Mouse (Mus musculus) C2C12 (cell line): ENCODE results near the gene Nr2f6. TPM values are rescaled to one million over a fixed set of nuclear protein-coding genes. Genes with fewer than 3 reads are reported as not detected.

Source experiments
- H3K27me3 ChIP-seq: one replicate; pipeline ENCODE4 v1.6.1; 2011; ENCODE audit not compliant: control insufficient read depth, insufficient read depth, insufficient read length
- H3K36me3 ChIP-seq: one replicate; pipeline ENCODE4 v1.6.1; 2011; ENCODE audit not compliant: control insufficient read depth, insufficient read depth
- H3K4me3 ChIP-seq: one replicate; pipeline ENCODE4 v1.5.1; 2011; ENCODE audit warnings: mild to moderate bottlenecking, control low read depth; ENCODE audit not compliant: poor library complexity, insufficient read depth, severe bottlenecking
- H3K79me2 ChIP-seq: one replicate; pipeline ENCODE4 v1.6.1; 2011; ENCODE audit not compliant: control insufficient read depth, insufficient read depth
- H3K79me3 ChIP-seq: one replicate; pipeline ENCODE4 v1.6.1; 2011; ENCODE audit warnings: low read depth, control low read depth
- H3ac ChIP-seq: one replicate; pipeline ENCODE3; 2011; ENCODE audit warnings: low read depth; ENCODE audit not compliant: control insufficient read depth, insufficient read length
- CEBPB ChIP-seq: IDR thresholded peaks from one replicate; pipeline ENCODE4 v1.6.1; 2011; ENCODE audit warnings: low read depth, mild to moderate bottlenecking, control low read depth, moderate library complexity
- CTCF ChIP-seq: IDR thresholded peaks from one replicate; pipeline ENCODE4 v1.5.1; 2011; ENCODE audit not compliant: control insufficient read depth, insufficient read depth, insufficient read length
- FOSL1 ChIP-seq: IDR thresholded peaks from one replicate; pipeline ENCODE4 v1.8.0; 2011; ENCODE audit warnings: mild to moderate bottlenecking, low read length; ENCODE audit not compliant: poor library complexity, insufficient read depth, severe bottlenecking
- MAX ChIP-seq: IDR thresholded peaks from one replicate; pipeline ENCODE4 v1.6.1; 2011; ENCODE audit warnings: mild to moderate bottlenecking, control low read depth
- MYOD1 ChIP-seq: IDR thresholded peaks from one replicate; pipeline ENCODE4 v1.6.1; 2011; ENCODE audit warnings: low read depth; ENCODE audit not compliant: control insufficient read depth, insufficient read length
- MYOG ChIP-seq: IDR thresholded peaks from one replicate; pipeline ENCODE4 v1.6.1; 2011; ENCODE audit not compliant: control insufficient read depth, insufficient read length; ENCODE audit errors: extremely low read depth
- USF1 ChIP-seq: IDR thresholded peaks from one replicate; pipeline ENCODE4 v1.6.1; 2011; ENCODE audit warnings: low read depth, mild to moderate bottlenecking, control low read depth, moderate library complexity
- polyA plus RNA-seq: library from polyadenylated mRNA; unstranded; fragments of >200 nt; fragmentation: generic; extraction: Trizol; gene quantifications from one replicate; pipeline ENCODE4 v1.2.1, GENCODE M21; 2012; ENCODE audit warnings: missing spikeins

Nr2f6 gene
- polyA plus RNA-seq, 1 experiment, result 73.0 TPM

GRCm38 (mm10) chr8:71402446-71402964, 20.7 kb upstream of the Nr2f6 start:
- H3K79me3 ChIP-seq, result peaks cover 9% of the 10 kb centered on the region
- H3K79me2 ChIP-seq, result peaks cover 24% of the 10 kb centered on the region
- H3ac ChIP-seq, result no peak overlapping the region
- no peaks in the 10 kb centered on the region for H3K27me3 ChIP-seq
- no peak for TF ChIP-seq MYOD1
- no peak for TF ChIP-seq CTCF
- no peak for TF ChIP-seq FOSL1
- peaks cover 20% of the 10 kb centered on the region for H3K36me3 ChIP-seq
- no peak overlapping the region for H3K4me3 ChIP-seq

- Histone ChIP-seq H3K4me3 (no peak overlapping the region), H3K27me3 (no peaks in the 10 kb centered on the region), H3K79me3 (peaks cover 8% of the 10 kb centered on the region), H3K36me3 (peaks cover 13% of the 10 kb centered on the region), H3K79me2 (peaks cover 21% of the 10 kb centered on the region), H3ac (no peak overlapping the region)
- TF ChIP-seq USF1 (no peak), MYOG (no peak), CTCF (no peak), MYOD1 (no peak), CEBPB (no peak), FOSL1 (no peak), MAX (no peak)
These were observed 19.7 kb upstream of the Nr2f6 start for GRCm38 (mm10) chr8:71401454-71401853.

- Histone ChIP-seq H3K79me2 (peaks cover 17% of the 10 kb centered on the region), H3ac (no peak overlapping the region), H3K27me3 (no peaks in the 10 kb centered on the region), H3K36me3 (peaks cover 13% of the 10 kb centered on the region), H3K79me3 (peaks cover 5% of the 10 kb centered on the region), H3K4me3 (no peak overlapping the region)
- TF ChIP-seq USF1 (no peak), FOSL1 (no peak), CTCF (no peak), MYOG (no peak), MYOD1 (no peak), CEBPB (no peak), MAX (no peak)
These were observed 19.1 kb upstream of the Nr2f6 start for GRCm38 (mm10) chr8:71400826-71401225.

- no peaks in the 10 kb centered on the region for H3K27me3 ChIP-seq
- peak overlapping the region; percentile 34 for H3ac ChIP-seq
- peaks cover 17% of the 10 kb centered on the region for H3K79me2 ChIP-seq
- peak overlapping the region; percentile 84 for H3K4me3 ChIP-seq
- TF ChIP-seq USF1 (no peak), FOSL1 (no peak), MYOG (no peak), CTCF (no peak), CEBPB (no peak), MAX (no peak), MYOD1 (no peak)
- peaks cover 5% of the 10 kb centered on the region for H3K79me3 ChIP-seq
- H3K36me3 ChIP-seq, result peaks cover 13% of the 10 kb centered on the region
These were observed 15.9 kb upstream of the Nr2f6 start for GRCm38 (mm10) chr8:71397701-71398100.

- Histone ChIP-seq H3ac (peak within 1 kb of the TSS; percentile 94), H3K4me3 (peak within 1 kb of the TSS; percentile 84), H3K27me3 (no peaks in the 10 kb centered on the region), H3K36me3 (peaks cover 13% of the 10 kb centered on the region), H3K79me3 (peaks cover 5% of the 10 kb centered on the region), H3K79me2 (peaks cover 17% of the 10 kb centered on the region)
- TF ChIP-seq MYOD1, result no peak
- TF ChIP-seq MAX, result no peak
- no peak for TF ChIP-seq CTCF
- no peak for TF ChIP-seq MYOG
- no peak for TF ChIP-seq USF1
- TF ChIP-seq CEBPB, result no peak
- TF ChIP-seq FOSL1, result no peak
These were observed 15.0 kb upstream of the Nr2f6 start, which contains the start of gene Babam1 for GRCm38 (mm10) chr8:71396639-71397305. Gene Babam1 (plus strand): TSS chr8:71396861.

- Histone ChIP-seq H3K27me3 (no peaks in the 10 kb centered on the region), H3K36me3 (peaks cover 13% of the 10 kb centered on the region), H3K4me3 (peak within 1 kb of the TSS; percentile 2), H3K79me3 (peaks cover 5% of the 10 kb centered on the region), H3K79me2 (peaks cover 17% of the 10 kb centered on the region), H3ac (no peak within 1 kb of the TSS)
- TF ChIP-seq MYOD1, result no peak
- TF ChIP-seq FOSL1, result no peak
These were observed 13.9 kb upstream of the Nr2f6 start, which contains the start of gene Ushbp1 for GRCm38 (mm10) chr8:71395629-71396028. Gene Ushbp1 (minus strand): TSS chr8:71395802.
